Mouse (Mus musculus) left cerebral cortex, adult 2 months (tissue): ENCODE measurements around the gene Atp2b2. TPM values are rescaled to one million over a fixed set of nuclear protein-coding genes. Genes with fewer than 3 reads are reported as not detected.

ENCODE experiments used
- DNase-seq, 2 experiments: peaks; one replicate each; pipeline ENCODE4 v3.0.0; 2021 to 2022; ENCODE audit warnings: low spot score in 2 of 2, mixed read lengths in 1 of 2; ENCODE audit errors: extremely low spot score in 1 of 2
- H3K27ac ChIP-seq: fragments of 200-600 bp; 2 replicates; pipeline ENCODE4 v1.8.1; 2022
- H3K4me3 ChIP-seq: fragments of 200-600 bp; 2 replicates; pipeline ENCODE4 v1.8.1; 2022
- CTCF ChIP-seq: fragments of 200-600 bp; IDR thresholded peaks from 2 replicates; pipeline ENCODE4 v1.8.1; 2022; ENCODE audit warnings: antibody characterized with exemption, mild to moderate bottlenecking, moderate library complexity
- intact Hi-C: fragments of 180-260 bp; cut with DNase I; formaldehyde crosslinking; loops from one replicate; pipeline ENCODE4 v1.15.1; 2025
- total RNA-seq, 2 experiments: library from RNA; stranded (reverse); gene quantifications; 2 replicates each; pipeline ENCODE4 v1.2.3; 2021

Atp2b2 gene
- total RNA-seq, 2 experiments from 2014 or later, result 729 to 754 TPM

DNA sequence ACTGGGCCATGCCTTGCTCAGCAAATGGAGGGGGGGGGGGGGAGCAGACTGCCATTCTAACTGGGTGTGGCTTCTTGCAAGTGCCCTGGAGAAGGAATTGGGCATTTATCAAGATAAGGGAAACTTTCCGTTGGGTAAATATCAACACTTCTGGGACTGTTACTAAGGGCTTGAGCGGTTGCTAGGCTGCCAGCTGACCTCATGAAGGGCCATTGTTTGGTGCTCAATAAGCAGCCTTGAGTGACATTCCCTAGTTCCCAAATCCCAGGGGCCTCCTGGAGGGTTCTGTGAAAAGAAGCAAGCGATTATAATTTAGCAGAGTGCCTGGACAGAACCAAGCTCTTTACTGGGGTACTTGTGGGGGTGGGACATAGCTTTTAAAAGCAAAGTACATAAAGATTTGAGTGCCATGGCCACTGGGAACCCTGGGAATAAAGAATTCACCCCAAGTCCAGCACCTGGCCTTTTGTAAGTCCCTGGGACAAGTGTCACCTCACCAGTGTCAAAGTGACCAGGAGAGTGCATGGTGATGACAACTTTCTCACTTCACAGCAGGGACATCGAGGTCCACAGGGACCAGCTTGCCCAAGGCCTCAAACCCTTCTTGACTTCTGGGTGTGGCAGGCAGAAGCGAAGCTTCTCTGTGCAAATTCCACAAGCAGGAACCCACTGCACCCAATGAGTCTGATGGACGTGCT is 105.5 kb downstream of the Atp2b2 start:
- no peak for TF ChIP-seq CTCF
- peak overlapping the region; percentile 71 for H3K27ac ChIP-seq
- no peak for DNase-seq
- intact Hi-C loops, result loop anchor here (5.0 kb wide), 1 partner anchor 55 kb away; no protein-coding TSS in a partner anchor
- no peak overlapping the region for H3K4me3 ChIP-seq

DNA sequence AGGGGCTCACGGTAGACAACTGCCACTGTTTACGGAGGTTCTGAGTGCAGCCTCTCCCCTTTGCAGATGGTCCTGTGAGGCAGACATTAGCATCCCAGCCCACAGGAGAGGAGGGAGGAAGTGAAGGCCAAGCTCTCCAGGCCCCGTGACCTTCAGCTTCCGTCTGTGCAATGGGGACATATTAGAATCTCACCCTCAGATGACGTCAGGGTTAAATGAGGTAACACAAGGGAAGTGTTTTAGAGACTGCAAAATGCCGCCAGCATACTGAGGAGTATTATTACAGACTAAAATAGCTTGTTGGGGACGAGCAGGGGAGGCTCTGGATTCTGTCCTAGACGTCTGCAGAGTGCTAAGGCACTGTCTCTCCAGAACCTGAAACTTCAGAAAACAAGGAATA is 106.3 kb downstream of the Atp2b2 start:
- no peak for TF ChIP-seq CTCF
- intact Hi-C loops, result loop anchor here (5.0 kb wide), 1 partner anchor 56 kb away; no protein-coding TSS in a partner anchor
- H3K27ac ChIP-seq, result peak overlapping the region; percentile 71
- DNase-seq, result no peak
- H3K4me3 ChIP-seq, result no peak overlapping the region

- Histone ChIP-seq H3K27ac (peak overlapping the region; percentile 98), H3K4me3 (peak overlapping the region; percentile 31; the same call in 1 of the 2 replicates)
- intact Hi-C loops, result loop anchor here (2.0 to 5.0 kb wide), 4 partner anchors 44 to 123 kb away; no protein-coding TSS in a partner anchor
- TF ChIP-seq CTCF, result no peak
- peak; percentile 91 to 94 for DNase-seq
Observed at GRCm38 (mm10) chr6:113934692-113935091, 107.7 kb downstream of the Atp2b2 start.

GRCm38 (mm10) chr6:113933261-113934151 is 108.9 kb downstream of the Atp2b2 start:
- DNase-seq, result no peak
- intact Hi-C loops, result loop anchor here (1.0 to 5.0 kb wide), 4 partner anchors 43 to 141 kb away; no protein-coding TSS in a partner anchor
- Histone ChIP-seq H3K27ac (peak overlapping the region; percentile 88), H3K4me3 (peak overlapping the region; percentile 10)
- no peak for TF ChIP-seq CTCF

- peak overlapping the region; percentile 83 for H3K27ac ChIP-seq
- intact Hi-C loops, result no loop called here
- no peak for TF ChIP-seq CTCF
- peak in 1 of 2 experiments; percentile 67 for DNase-seq
- no peak overlapping the region for H3K4me3 ChIP-seq
Observed at GRCm38 (mm10) chr6:113929191-113929875, 113.1 kb downstream of the Atp2b2 start.

- H3K27ac ChIP-seq, result peak overlapping the region; percentile 18; the same call in 1 of the 2 replicates
- no peak for DNase-seq
- no peak overlapping the region for H3K4me3 ChIP-seq
- intact Hi-C loops, result no loop called here
- no peak for TF ChIP-seq CTCF
Observed at GRCm38 (mm10) chr6:113923249-113923648, 119.2 kb downstream of the Atp2b2 start.

DNA sequence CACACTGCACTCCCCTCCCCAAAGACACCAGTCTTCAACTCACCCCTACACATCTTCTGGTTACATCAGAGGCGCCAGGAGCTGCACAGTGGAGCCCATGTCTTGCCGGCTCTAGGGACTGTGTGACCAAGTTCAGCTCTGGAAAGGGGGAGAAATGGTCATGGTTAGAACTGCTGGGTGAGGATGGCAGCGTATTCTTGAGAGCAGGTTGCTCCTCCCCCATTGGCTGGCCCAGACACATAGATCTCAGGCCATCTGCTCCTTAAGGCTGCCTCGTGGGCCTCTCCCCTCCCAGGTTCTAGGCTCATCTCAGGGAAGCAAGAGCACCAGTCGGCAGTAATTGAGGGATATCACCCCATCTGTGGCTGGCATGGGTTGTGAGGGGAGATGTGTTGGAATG is 121.9 kb downstream of the Atp2b2 start:
- DNase-seq, result no peak
- no peak for TF ChIP-seq CTCF
- intact Hi-C loops, result no loop called here
- H3K4me3 ChIP-seq, result no peak overlapping the region
- no peak overlapping the region; the same call in 1 of the 2 replicates for H3K27ac ChIP-seq

GRCm38 (mm10) chr6:113912753-113913152 is 129.7 kb downstream of the Atp2b2 start:
- intact Hi-C loops, result no loop called here
- peak overlapping the region; percentile 28; the same call in 1 of the 2 replicates for H3K27ac ChIP-seq
- no peak for TF ChIP-seq CTCF
- no peak for DNase-seq
- H3K4me3 ChIP-seq, result no peak overlapping the region

DNA sequence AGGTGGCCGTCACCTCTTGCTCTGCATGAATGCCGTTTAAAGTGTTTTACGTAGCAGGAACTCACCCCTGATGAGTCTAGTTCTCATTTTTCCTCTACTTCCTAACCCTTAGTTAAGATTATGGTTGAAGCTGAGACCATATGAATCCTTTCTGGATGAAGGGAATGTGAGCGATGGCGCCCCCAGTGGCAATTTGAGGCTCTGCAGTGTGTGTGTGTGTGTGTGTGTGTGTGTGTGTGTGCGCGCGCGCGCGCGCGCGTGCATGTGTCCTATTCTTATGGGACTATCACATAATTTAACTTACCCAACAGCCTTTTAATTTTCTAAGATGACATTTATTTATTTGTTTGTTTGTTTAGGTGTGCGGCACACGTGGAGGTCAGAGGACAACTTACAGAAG is 131.3 kb downstream of the Atp2b2 start:
- intact Hi-C loops, result no loop called here
- no peak for DNase-seq
- no peak overlapping the region; the same call in 1 of the 2 replicates for H3K27ac ChIP-seq
- no peak overlapping the region for H3K4me3 ChIP-seq
- TF ChIP-seq CTCF, result peak; percentile 46

DNA sequence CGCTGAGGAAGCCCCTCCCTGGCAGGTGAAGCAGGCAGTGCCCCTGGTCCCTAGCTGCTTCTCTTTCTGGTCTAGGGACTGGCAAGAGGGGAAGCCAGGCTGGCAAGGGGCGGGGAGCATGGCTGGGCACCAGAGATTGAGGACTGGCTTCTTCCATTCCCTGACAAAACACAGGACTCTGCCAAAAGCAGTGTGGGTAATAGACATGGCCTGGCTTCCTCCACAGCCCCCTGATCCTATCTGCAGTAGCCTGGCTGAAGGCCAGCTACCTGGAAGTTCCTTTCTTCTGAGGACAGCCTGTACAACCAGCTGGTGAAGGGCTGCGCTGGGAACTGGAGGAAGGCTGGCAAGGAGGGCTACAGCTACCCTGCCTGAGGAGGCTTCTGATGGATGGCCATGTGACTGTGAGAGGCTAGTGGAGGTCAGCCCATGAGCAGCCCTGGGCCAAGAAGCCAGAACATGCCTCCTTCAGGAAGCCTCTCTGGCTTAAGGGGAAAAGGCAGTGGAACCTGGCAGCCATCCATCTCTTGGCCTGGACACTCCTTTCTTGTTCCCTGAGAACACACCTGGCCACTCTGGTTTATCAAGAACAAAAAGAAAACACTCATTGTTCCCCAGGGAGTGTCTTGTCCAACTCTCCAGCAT is 131.9 kb downstream of the Atp2b2 start:
- Histone ChIP-seq H3K27ac (peak overlapping the region; percentile 21; the same call in 1 of the 2 replicates), H3K4me3 (no peak overlapping the region)
- intact Hi-C loops, result no loop called here
- no peak for DNase-seq
- TF ChIP-seq CTCF, result no peak

DNA sequence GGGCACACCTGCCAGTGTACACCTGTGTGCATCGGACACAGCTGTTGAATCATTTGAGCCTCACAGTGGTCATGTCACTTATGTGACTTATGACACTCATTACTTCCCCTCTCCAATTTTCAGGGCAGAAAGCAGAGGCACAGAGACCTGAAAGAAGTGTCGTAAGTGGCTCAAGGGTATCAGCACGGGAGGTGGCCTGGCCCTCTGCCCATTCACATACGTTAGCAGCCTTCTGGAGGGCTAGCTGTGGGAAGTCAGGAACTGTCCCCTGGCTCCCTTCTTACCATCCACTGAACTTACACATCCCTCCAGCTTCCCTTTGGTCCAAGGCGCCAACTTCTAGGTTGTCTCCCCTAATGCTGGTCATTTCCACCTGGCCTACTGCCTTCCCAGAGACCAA is 132.6 kb downstream of the Atp2b2 start:
- no peak overlapping the region for H3K4me3 ChIP-seq
- no peak for DNase-seq
- peak overlapping the region; percentile 40 for H3K27ac ChIP-seq
- no peak for TF ChIP-seq CTCF
- intact Hi-C loops, result no loop called here
